11 mouse cellular contexts compared by ENCODE assay signal in the genomic region with DNA sequence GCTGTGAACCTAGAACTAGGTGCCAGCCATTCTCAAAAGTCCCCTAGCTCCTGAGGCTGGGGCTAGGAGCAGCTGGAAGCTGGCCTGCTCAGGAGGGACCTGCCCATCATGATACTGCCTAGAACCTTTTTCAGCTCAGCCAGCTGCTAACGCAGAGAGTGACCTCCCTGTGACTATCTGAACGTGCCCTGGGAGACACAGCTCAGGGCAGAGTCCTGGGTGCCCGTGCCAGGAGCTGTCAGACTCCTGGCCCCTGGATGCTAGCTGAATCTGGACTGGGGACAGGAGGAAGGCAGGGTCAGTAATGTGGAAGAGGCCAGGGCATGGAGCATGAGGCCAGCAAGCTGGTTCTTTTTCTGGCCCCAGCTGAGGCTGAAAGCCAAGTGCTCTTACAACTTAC. TPM values are rescaled to one million over a fixed set of nuclear protein-coding genes. Genes with fewer than 3 reads are reported as not detected.
DNase-seq lines count a peak whose midpoint lies in the region; ATAC-seq lines count a peak whose summit lies in the region.
"Had no signal": no experiment of that assay in that cellular context is flagged by ENCODE, and none has a peak within 500 bp of the region (broad histone marks: within the 10 kb centered on the region; RNA-seq: fewer than 3 reads in every experiment).

No protein-coding gene starts in this region.

- H3K9ac ChIP-seq in midbrain, embryonic 14.5 days (replicated peaks; ENCODE audit: low read length) = no peak overlapping the region
- H3K9ac ChIP-seq in liver, embryonic 16.5 days (ENCODE audit: low read depth, low read length) = peak overlapping the region; percentile 60
- H3K9ac ChIP-seq: neural tube, embryonic 15.5 days had no signal

- 90% methylated on average over 3 of the region's 3 CpGs for WGBS in midbrain, embryonic 10.5 days
- 91% methylated on average over 3 of the region's 3 CpGs for WGBS in midbrain, embryonic 14.5 days
- 59% methylated on average over 3 of the region's 3 CpGs for whole genome bisulfite sequencing in liver, embryonic 16.5 days (ENCODE audit: insufficient replicate concordance)

- H3K36me3 ChIP-seq in midbrain, embryonic 10.5 days = peaks cover 61% of the 10 kb centered on the region
- H3K36me3 ChIP-seq in midbrain, embryonic 14.5 days (ENCODE audit: control insufficient read depth, insufficient read depth, low read length) = peaks cover 12% of the 10 kb centered on the region; the same call in 1 of the 2 replicates
- H3K36me3 ChIP-seq in liver, embryonic 16.5 days (ENCODE audit: control insufficient read depth, insufficient read depth) = no peaks in the 10 kb centered on the region; the same call in 1 of the 2 replicates

- no peak overlapping the region for H3K4me2 ChIP-seq in midbrain, embryonic 14.5 days (ENCODE audit: low read length)
- H3K4me2 ChIP-seq in liver, embryonic 16.5 days (ENCODE audit: low read depth, low read length) = peak overlapping the region; percentile 74
- H3K4me2 ChIP-seq: neural tube, embryonic 15.5 days had no signal

- peaks cover 61% of the 10 kb centered on the region for H3K27me3 ChIP-seq in midbrain, embryonic 10.5 days (ENCODE audit: low read depth, poor library complexity, severe bottlenecking)
- no peaks in the 10 kb centered on the region for H3K27me3 ChIP-seq in midbrain, embryonic 14.5 days (ENCODE audit: control insufficient read depth, insufficient read depth, low read length)
- H3K27me3 ChIP-seq in liver, embryonic 16.5 days (ENCODE audit: control insufficient read depth, insufficient read depth, low read depth, low read length) = no peaks in the 10 kb centered on the region
- H3K27me3 ChIP-seq: neural tube, embryonic 15.5 days had no signal

- DNase-seq in midbrain, embryonic 10.5 days (ENCODE audit: low spot score) = no peak
- DNase-seq in midbrain, embryonic 14.5 days = no peak
- peak; percentile 21 to 31 for DNase-seq in gastrocnemius, postnatal 36 days
- DNase-seq in heart, postnatal 25 days (ENCODE audit: low spot score) = peak; percentile 40
- DNase-seq in lung, adult 18-20 months = no peak
- DNase-seq in right cerebral cortex, adult 18-20 months = no peak
- DNase-seq: cerebellum, postnatal 10 days had no signal

- peak overlapping the region; percentile 63 for H3K27ac ChIP-seq in midbrain, embryonic 10.5 days (replicated peaks)
- H3K27ac ChIP-seq in midbrain, embryonic 14.5 days (replicated peaks; ENCODE audit: low read depth, low read length) = no peak overlapping the region
- H3K27ac ChIP-seq in liver, embryonic 16.5 days (ENCODE audit: low read length) = peak overlapping the region; percentile 89
- H3K27ac ChIP-seq: layer of hippocampus, adult 2 months; neural tube, embryonic 15.5 days had no signal

- no peak for ATAC-seq in midbrain, embryonic 14.5 days (ENCODE audit: low FRiP score, low TSS enrichment)
- no peak for ATAC-seq in liver, embryonic 16.5 days (ENCODE audit: low read depth)
- no peak for ATAC-seq in megakaryocyte, adult 5-6 weeks (ENCODE audit: poor library complexity, severe bottlenecking)

- H3K9me3 ChIP-seq in midbrain, embryonic 10.5 days (replicated peaks) = no peaks in the 10 kb centered on the region
- H3K9me3 ChIP-seq in midbrain, embryonic 14.5 days (ENCODE audit: control insufficient read depth, low read length) = no peaks in the 10 kb centered on the region
- H3K9me3 ChIP-seq in liver, embryonic 16.5 days (replicated peaks; ENCODE audit: control insufficient read depth, low read length) = no peaks in the 10 kb centered on the region
- H3K9me3 ChIP-seq: neural tube, embryonic 15.5 days had no signal

- peaks cover 22% of the 10 kb centered on the region for H3K4me1 ChIP-seq in midbrain, embryonic 10.5 days
- H3K4me1 ChIP-seq in midbrain, embryonic 14.5 days (ENCODE audit: control insufficient read depth, insufficient read depth, low read length) = peaks cover 11% of the 10 kb centered on the region
- peaks cover 56% of the 10 kb centered on the region for H3K4me1 ChIP-seq in liver, embryonic 16.5 days (ENCODE audit: control insufficient read depth, low read depth, low read length)

- no peak overlapping the region for H3K4me3 ChIP-seq in midbrain, embryonic 10.5 days
- no peak overlapping the region for H3K4me3 ChIP-seq in midbrain, embryonic 14.5 days (replicated peaks; ENCODE audit: low read depth, low read length)
- peak overlapping the region; percentile 43 for H3K4me3 ChIP-seq in liver, embryonic 16.5 days (ENCODE audit: low read depth, low read length)
- H3K4me3 ChIP-seq: layer of hippocampus, adult 2 months; neural tube, embryonic 15.5 days had no signal

- intact Hi-C loops in gastrocnemius, postnatal 36 days (cut with DNase I) = no loop called here
- intact Hi-C loops in heart, postnatal 25 days (cut with DNase I) = no loop called here

RNA-seq across cellular contexts. Expression of gene Rbm19, which starts 22.1 kb away (rescaled TPM):
- 32.0 and 34.2 TPM in 2 replicates for polyA plus RNA-seq in midbrain, embryonic 10.5 days (2016; fragmentation: Nextera tagmentation; extraction: Ambion mirVana)
- polyA plus RNA-seq in midbrain, embryonic 14.5 days (2014; fragmentation: Nextera tagmentation; extraction: Ambion mirVana) = 16.0 and 16.2 TPM in 2 replicates
- 10 to 100 TPM; 18.4 to 20.8 TPM for total RNA-seq in gastrocnemius, postnatal 36 days (2021)
- total RNA-seq in heart, postnatal 25 days (2021) = 10 to 100 TPM; 17.6 to 19.5 TPM
- 8.8 and 10.5 TPM in 2 replicates for polyA plus RNA-seq in liver, embryonic 16.5 days (2015; fragmentation: Nextera tagmentation; extraction: Ambion mirVana)
- 6.5 and 7.1 TPM in 2 replicates for total RNA-seq in megakaryocyte, adult 5-6 weeks (2015)
- total RNA-seq in megakaryocyte, adult 5-6 weeks (2017) = 11.7 and 12.4 TPM in 2 replicates

Comparison
In these comparisons a context has a peak if more than half of its experiments do, and no peak if none do; other contexts are left out.
1. DNase-seq: peak in gastrocnemius, postnatal 36 days (2 of 2) and heart, postnatal 25 days (single experiment); none in midbrain, embryonic 10.5 days (single experiment), midbrain, embryonic 14.5 days (single experiment), lung, adult 18-20 months (0 of 2) and right cerebral cortex, adult 18-20 months (single experiment).